Mouse (Mus musculus) hindlimb bud, embryonic 11.5 days (tissue): Measurements from ENCODE around the gene Rrm2.

ENCODE experiments used
- DNase-seq: peaks from one replicate; pipeline ENCODE4 v3.0.0-alpha.2; 2012; ENCODE audit warnings: low read depth, low spot score; ENCODE audit errors: extremely low spot score

Gene Rrm2

GRCm38 (mm10) chr12:24747297-24747696, 39.3 kb downstream of the Rrm2 start:
- no peak for DNase-seq

- no peak for DNase-seq
These were observed 42.5 kb downstream of the Rrm2 start for GRCm38 (mm10) chr12:24750521-24750920.

DNA sequence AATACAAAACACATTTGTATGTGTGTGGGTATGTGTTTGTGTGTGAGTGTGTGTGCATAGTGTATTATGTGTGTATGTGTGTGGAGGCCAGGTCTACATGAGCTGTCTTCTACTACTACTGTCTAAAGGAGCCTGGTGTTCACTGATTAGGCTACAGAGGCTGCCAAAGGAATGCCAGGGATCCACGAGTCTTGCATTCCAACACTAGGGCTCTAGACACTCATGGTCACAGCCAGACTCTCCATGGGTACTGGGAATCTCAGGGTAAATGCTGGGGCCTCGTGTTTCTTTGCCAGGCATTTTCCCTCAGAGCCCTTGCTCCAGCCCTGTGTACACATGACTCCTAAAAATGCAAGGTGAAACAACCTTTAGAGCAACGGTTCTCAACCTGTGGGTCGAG, 45.6 kb downstream of the Rrm2 start:
- no peak for DNase-seq

GRCm38 (mm10) chr12:24754693-24755092, 46.7 kb downstream of the Rrm2 start:
- DNase-seq: no peak

DNA sequence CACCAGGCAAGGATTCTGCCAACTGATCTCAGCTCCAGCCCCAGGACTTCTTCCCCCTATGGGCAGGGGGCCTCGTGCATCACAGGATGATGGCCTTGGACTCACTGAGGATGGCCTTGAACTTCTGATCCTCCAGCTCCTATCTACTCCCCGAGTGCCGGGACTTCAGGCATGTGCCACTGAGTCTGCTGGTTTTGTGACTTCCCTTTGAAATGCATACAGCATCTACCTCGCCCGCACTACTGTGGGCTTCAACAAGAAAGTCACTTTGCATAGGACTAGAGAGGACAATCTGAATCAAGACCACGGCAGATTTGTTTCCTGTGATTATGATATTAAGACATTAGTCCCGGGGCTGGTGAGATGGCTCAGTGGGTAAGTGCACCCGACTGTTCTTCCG, 47.4 kb downstream of the Rrm2 start:
- DNase-seq: no peak

- DNase-seq: no peak
These were observed 49.3 kb downstream of the Rrm2 start for GRCm38 (mm10) chr12:24757387-24757786.

DNA sequence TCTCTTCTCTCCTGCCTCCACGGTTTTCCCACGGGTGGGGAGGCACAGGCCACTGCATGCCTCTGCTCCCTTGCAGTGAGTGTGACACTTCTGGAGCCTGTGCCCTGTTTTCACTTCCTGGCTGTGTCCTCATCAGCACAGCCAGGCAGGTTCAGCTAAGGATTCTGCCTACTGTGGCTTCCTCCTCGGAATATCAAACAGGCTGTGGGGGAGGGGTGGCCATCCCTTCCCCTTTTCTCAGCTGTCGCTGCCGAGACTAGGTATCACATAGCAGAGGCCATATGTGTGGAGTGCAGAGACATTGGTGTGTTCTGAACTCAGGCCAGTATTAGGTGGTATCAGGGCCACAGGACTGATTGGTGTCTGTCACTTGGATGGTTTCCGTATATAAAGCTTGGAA, 50.3 kb downstream of the Rrm2 start:
- DNase-seq: no peak

- DNase-seq: peak; percentile 18
These were observed 54.2 kb downstream of the Rrm2 start for GRCm38 (mm10) chr12:24762253-24762652.
